Comparison of ENCODE assay signal across 12 mouse cellular contexts in the genomic region with DNA sequence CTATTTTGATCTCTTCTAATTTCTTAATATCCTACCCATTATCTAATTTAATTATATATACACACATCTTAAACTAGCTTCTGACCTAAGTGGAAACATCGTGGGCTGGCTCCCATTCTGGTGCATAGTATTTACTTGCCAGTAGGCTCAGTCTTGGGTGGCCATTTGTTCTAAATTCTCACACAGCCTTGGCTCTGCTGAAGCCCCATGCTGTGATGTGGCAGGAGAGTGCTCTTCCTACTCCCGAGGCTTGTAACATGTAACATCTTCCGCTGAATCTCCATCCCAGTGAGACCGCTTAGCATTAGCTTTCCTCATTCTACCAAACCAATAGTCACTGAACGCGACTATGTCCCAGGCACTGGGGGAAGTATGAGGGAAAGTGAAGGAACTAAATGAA. TPM values are rescaled to one million over a fixed set of nuclear protein-coding genes. Genes with fewer than 3 reads are reported as not detected.
DNase-seq lines count a peak whose midpoint lies in the region; ATAC-seq lines count a peak whose summit lies in the region.
"Had no signal": no experiment of that assay in that cellular context is flagged by ENCODE, and none has a peak within 500 bp of the region (broad histone marks: within the 10 kb centered on the region; RNA-seq: fewer than 3 reads in every experiment).

No protein-coding gene starts in this region.

- H3K27ac ChIP-seq in heart, embryonic 14.5 days (replicated peaks in 1 of 2; ENCODE audit: control insufficient read depth in 1 of 2, insufficient read depth in 1 of 2, low read depth in 2 of 2, low read length in 2 of 2) = no peak overlapping the region
- H3K27ac ChIP-seq in liver, embryonic 12.5 days = no peak overlapping the region
- H3K27ac ChIP-seq in forebrain, embryonic 12.5 days = no peak overlapping the region
- H3K27ac ChIP-seq: hindbrain, embryonic 12.5 days; stomach, embryonic 15.5 days had no signal

- no peak overlapping the region for H3K4me3 ChIP-seq in heart, embryonic 14.5 days (ENCODE audit: control insufficient read depth in 1 of 2, insufficient read depth in 1 of 2, low read depth in 1 of 2, low read length in 2 of 2)
- peak overlapping the region; percentile 53 for H3K4me3 ChIP-seq in liver, embryonic 12.5 days
- no peak overlapping the region for H3K4me3 ChIP-seq in forebrain, embryonic 12.5 days (replicated peaks)
- H3K4me3 ChIP-seq: hindbrain, embryonic 12.5 days had no signal

- peak overlapping the region; percentile 81; the same call in 1 of the 2 replicates for H3K4me2 ChIP-seq in heart, embryonic 14.5 days (ENCODE audit: low read length)
- peak overlapping the region; percentile 61 for H3K4me2 ChIP-seq in liver, embryonic 12.5 days
- H3K4me2 ChIP-seq in forebrain, embryonic 12.5 days = no peak overlapping the region

- H3K27me3 ChIP-seq in heart, embryonic 14.5 days (ENCODE audit: control insufficient read depth, insufficient read depth, low read length) = no peaks in the 10 kb centered on the region
- H3K27me3 ChIP-seq in liver, embryonic 12.5 days (replicated peaks) = peaks cover 25% of the 10 kb centered on the region
- no peaks in the 10 kb centered on the region; the same call in 1 of the 2 replicates for H3K27me3 ChIP-seq in forebrain, embryonic 12.5 days
- H3K27me3 ChIP-seq: stomach, embryonic 15.5 days had no signal

- DNase-seq in heart, postnatal 14 days = no peak
- DNase-seq in cerebellum, adult 18-20 months = peak; percentile 41 to 44
- DNase-seq in cerebellum, postnatal 14 days = peak; percentile 61 to 63
- no peak for DNase-seq in right cerebral cortex, postnatal 4 days
- DNase-seq: kidney, postnatal 14 days; retina, postnatal 1 day had no signal

- ATAC-seq in heart, embryonic 14.5 days (ENCODE audit: insufficient number of reproducible peaks, insufficient read depth, low FRiP score, low read depth) = no peak
- no peak for ATAC-seq in liver, embryonic 12.5 days
- no peak for ATAC-seq in forebrain, embryonic 12.5 days (ENCODE audit: low FRiP score)
- ATAC-seq: forebrain, embryonic 16.5 days had no signal

- H3K36me3 ChIP-seq in heart, embryonic 14.5 days (ENCODE audit: control insufficient read depth, insufficient read depth, low read length) = no peaks in the 10 kb centered on the region
- no peaks in the 10 kb centered on the region for H3K36me3 ChIP-seq in liver, embryonic 12.5 days
- no peaks in the 10 kb centered on the region for H3K36me3 ChIP-seq in forebrain, embryonic 12.5 days (replicated peaks)
- H3K36me3 ChIP-seq: hindbrain, embryonic 12.5 days; stomach, embryonic 15.5 days had no signal

- H3K4me1 ChIP-seq in heart, embryonic 14.5 days (ENCODE audit: control insufficient read depth in 2 of 2, insufficient read depth in 2 of 2, low read length in 2 of 2) = peaks cover 5 to 17% of the 10 kb centered on the region in 2 experiments
- peaks cover 14% of the 10 kb centered on the region for H3K4me1 ChIP-seq in liver, embryonic 12.5 days
- H3K4me1 ChIP-seq in forebrain, embryonic 12.5 days = peaks cover 12% of the 10 kb centered on the region

- H3K9me3 ChIP-seq in heart, embryonic 14.5 days (ENCODE audit: control insufficient read depth, low read length) = no peaks in the 10 kb centered on the region
- no peaks in the 10 kb centered on the region for H3K9me3 ChIP-seq in liver, embryonic 12.5 days (replicated peaks)
- no peaks in the 10 kb centered on the region for H3K9me3 ChIP-seq in forebrain, embryonic 12.5 days
- H3K9me3 ChIP-seq: hindbrain, embryonic 12.5 days; stomach, embryonic 15.5 days had no signal

- intact Hi-C loops in heart, postnatal 14 days (cut with DNase I) = loop anchor here (5.0 kb wide), 2 partner anchors 96 to 151 kb away; no protein-coding TSS in a partner anchor

- no peak overlapping the region for H3K9ac ChIP-seq in heart, embryonic 14.5 days (ENCODE audit: low read length)
- H3K9ac ChIP-seq in liver, embryonic 12.5 days = no peak overlapping the region; the same call in 1 of the 2 replicates
- H3K9ac ChIP-seq in forebrain, embryonic 12.5 days = no peak overlapping the region
- H3K9ac ChIP-seq: hindbrain, embryonic 12.5 days had no signal

- WGBS in heart, embryonic 14.5 days = 90% methylated on average over 6 of the region's 6 CpGs
- 68% methylated on average over 6 of the region's 6 CpGs for WGBS in liver, embryonic 12.5 days (ENCODE audit: insufficient replicate concordance)
- 91% methylated on average over 6 of the region's 6 CpGs for WGBS in forebrain, embryonic 12.5 days

RNA-seq across cellular contexts. Expression of gene Il1r1, which starts 43.0 kb away (rescaled TPM):
- 8.4 TPM in 2 replicates for polyA plus RNA-seq in heart, embryonic 14.5 days (2014; fragmentation: Nextera tagmentation; extraction: Ambion mirVana)
- 1 to 10 TPM; 6.9 to 7.4 TPM for total RNA-seq in heart, postnatal 14 days (2021)
- 15.7 and 17.8 TPM in 2 replicates for polyA plus RNA-seq in liver, embryonic 12.5 days (2016; fragmentation: Nextera tagmentation; extraction: Ambion mirVana)
- 0.77 and 1.1 TPM in 2 replicates for polyA plus RNA-seq in forebrain, embryonic 12.5 days (2016; fragmentation: Nextera tagmentation; extraction: Ambion mirVana)

RNA-seq across cellular contexts. Expression of gene Il1rl2, which starts 56.6 kb away (rescaled TPM):
- polyA plus RNA-seq in heart, embryonic 14.5 days (2014; fragmentation: Nextera tagmentation; extraction: Ambion mirVana) = 2.6 and 3.9 TPM in 2 replicates
- 1 to 10 TPM; 3.8 to 4.9 TPM for total RNA-seq in heart, postnatal 14 days (2021)
- 1.8 and 2.2 TPM in 2 replicates for polyA plus RNA-seq in liver, embryonic 12.5 days (2016; fragmentation: Nextera tagmentation; extraction: Ambion mirVana)
- polyA plus RNA-seq in forebrain, embryonic 12.5 days (2016; fragmentation: Nextera tagmentation; extraction: Ambion mirVana) = 1.4 and 1.6 TPM in 2 replicates

Comparison
In these comparisons a context has a peak if more than half of its experiments do, and no peak if none do; other contexts are left out.
1. DNase-seq: peak in cerebellum, adult 18-20 months (2 of 2) and cerebellum, postnatal 14 days (2 of 2); none in heart, postnatal 14 days (0 of 2) and right cerebral cortex, postnatal 4 days (single experiment).